Mouse (Mus musculus): ENCODE measurements around the gene Neurog2.

Neurog2 gene

DNA sequence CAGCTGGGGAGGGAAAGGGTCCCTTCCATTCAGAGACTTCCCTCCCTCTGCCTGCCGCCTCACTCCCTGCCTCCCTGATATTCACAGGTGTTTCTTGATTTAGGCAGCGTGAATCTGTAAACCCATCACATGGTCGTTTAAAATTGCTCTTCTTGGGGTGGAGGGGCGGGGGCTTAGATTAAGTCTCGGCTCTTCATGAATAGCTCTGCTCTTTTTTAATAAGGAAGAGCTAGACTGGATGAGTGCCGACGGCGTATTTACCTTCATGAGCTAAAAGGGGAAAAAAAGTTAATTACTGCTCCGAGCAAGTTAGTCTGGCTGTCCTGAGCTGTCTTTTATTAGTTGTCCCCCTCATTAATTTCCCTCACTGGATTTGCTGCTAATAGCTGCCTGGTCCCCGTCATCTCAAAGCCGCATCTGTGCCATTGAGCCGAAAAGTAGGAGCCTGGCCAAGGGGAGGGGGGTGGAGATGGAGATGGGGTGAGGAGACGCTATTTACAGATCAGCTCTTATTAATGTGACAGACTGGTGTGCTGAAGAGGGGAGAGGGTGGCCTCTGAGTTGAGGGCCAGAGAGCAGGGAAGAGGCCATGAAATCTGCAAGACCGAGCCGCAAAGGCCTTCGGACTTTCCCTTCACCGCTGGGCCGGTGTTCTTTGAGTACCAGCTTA, 13.4 kb downstream of the Neurog2 start:
- DNase-seq, result no peak

GRCm38 (mm10) chr3:127651742-127652653, 19.1 kb downstream of the Neurog2 start:
- DNase-seq, result no peak

GRCm38 (mm10) chr3:127660712-127661111, 27.8 kb downstream of the Neurog2 start:
- no peak for DNase-seq

DNA sequence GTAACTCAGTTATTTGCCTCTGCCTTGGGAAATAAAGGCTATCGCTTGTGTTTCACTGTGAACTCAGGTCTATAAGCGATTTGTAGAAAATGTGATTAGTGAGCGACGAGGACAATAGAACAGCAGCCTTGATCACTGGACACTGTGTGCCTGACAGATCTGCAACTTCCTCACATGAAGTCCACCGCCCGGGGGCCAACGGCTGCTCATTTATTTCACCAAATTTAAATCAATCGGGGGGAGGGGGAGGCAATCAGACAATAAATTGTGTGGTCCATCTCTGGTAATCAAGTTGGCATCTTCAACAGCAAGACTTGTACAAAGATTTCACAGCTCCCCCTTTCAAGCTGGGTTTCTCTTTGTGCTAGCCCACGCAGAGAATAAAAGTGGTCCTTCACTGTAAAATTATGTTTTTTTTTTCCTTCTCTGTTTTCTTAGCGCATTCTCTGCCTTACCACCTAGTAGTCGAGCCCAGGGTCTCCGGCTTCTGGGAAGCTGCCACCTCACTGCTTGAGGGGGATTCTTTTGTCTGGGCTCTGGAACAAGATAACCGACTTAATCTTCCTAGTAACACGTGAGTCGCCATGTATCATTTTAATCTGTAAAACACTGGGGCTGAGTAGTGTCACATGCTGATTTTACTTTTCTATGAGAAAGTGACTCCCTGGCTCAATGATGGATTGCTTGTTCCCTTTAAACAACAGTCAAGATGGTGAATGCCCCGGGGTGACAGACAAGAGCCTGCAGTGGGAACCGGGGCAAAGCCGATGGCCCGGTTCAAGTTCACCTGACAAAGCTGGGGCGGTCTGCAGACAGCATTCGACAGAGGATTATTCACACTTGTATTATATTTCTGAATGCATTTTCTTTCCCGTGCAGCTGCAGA, 29.0 kb downstream of the Neurog2 start:
- DNase-seq, result no peak

- DNase-seq, result no peak
These were observed 46.8 kb downstream of the Neurog2 start for GRCm38 (mm10) chr3:127679703-127680102.
